Mouse (Mus musculus): ENCODE data around the gene Rnf216.

DNA sequence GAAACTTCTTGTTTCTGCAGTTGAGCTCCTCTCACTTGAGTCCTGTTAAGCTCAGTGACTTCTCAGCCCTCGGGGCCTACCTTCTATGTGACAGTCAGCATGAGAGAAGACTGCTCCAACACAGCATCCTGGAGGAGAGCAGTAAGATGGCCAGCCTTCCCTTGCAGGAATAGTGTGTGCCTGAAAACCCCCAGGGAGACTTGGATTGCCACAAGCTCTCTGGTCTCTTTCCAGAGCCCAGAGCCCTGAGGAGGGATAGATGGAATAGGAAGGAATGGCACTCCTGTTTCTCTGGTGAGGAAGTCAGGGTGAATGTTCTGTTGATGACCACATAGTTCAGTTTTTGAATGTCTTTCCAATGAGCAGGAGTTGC, 63.8 kb downstream of the Rnf216 start:
- TF ChIP-seq CTCF (IDR thresholded peaks at IDR 0.05; ENCODE audit: borderline replicate concordance, control insufficient read depth, extremely low read depth, insufficient read depth, low read length, poor library complexity), result no peak
- TF ChIP-seq POLR2A (IDR thresholded peaks at IDR 0.05; ENCODE audit: control insufficient read depth, extremely low read depth, insufficient read depth, low read length, poor library complexity), result no peak
